Mouse (Mus musculus) yolk sac, embryonic 10.5 days (tissue): Measurements from ENCODE around the gene Agap1.

Experiments used
- DNase-seq: peaks from one replicate; pipeline ENCODE4 v3.0.0-alpha.2; 2017; ENCODE audit warnings: low spot score

The Agap1 gene

GRCm38 (mm10) chr1:89934316-89935260 lies 480.0 kb downstream of the Agap1 start:
- no peak for DNase-seq

DNA sequence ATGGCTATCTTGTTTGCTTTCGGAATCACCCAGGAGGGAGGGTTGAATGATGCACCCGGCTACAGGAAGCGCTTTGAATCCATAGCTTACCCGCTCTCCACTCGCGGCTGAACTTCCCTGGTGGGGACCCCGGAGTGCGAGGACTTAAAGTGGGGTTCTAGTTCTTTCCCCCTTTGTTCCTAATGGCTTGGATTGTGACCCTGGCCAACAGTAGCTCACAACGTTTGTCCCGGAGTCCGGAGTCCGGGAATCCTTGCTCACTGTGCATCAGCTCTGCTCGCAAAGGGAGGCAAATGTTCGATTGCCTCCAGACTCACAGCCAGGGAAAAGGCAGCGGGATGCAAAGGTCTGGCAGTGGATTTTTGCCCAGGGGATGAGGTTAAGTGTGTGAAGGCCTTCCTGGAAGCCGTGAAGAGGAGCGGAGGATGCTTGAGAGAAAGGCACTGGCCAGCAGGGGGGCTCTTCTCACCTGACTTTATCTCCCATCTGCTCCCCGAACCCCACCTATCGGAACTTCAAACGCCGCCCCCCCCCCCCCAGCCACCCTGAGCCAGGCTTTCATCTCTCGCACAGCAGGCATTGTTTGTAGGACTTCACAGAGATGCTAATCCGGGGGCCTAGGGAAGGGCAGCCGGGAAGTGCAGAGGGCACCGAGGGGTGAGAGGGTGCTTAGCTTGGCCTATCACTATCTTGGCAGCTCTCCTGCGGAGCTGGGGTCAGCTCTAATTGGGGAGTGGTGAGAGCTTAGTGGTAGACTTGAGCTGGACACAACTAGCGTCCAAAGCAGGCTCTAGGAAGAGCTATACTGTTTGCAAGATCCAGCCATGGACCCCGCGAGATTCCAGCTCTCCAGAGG lies 481.1 kb downstream of the Agap1 start:
- DNase-seq: no peak

DNA sequence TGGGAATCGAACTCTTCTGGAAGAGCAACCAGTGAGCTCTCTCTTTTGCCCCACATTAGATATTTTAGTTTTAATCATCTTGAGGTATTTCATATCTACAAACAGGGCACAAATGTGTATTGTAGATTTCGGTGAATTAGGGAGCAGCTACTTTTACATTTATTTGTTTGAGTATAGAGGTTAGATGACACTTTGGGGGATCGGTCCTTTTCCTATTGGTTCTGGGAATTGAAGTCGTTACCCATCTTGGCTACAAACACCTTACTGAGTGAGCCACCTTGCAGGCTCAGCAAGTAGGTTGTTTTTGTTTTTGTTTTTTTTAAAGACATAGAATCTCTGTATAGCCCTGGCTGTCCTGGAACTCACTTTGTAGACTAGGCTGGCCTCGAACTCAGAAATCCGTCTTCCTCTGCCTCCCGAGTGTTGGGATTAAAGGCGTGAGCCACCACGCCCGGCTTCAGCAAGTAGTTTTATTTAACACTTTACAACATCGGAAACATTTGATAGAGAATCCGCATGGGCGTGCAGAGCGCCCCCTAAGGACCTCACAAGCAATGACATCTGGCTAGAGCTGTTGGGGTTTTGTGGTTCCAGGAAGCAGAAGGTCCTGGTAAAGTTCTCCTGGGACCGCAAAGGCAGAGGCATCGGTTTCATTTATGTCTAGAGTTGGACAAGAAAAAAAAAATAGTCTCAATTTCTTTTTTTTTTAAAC lies 484.4 kb downstream of the Agap1 start:
- no peak for DNase-seq

- DNase-seq: no peak
Measured at GRCm38 (mm10) chr1:89939596-89939960, 485.0 kb downstream of the Agap1 start.

- peak; percentile 84 for DNase-seq
Measured at GRCm38 (mm10) chr1:89939981-89940726, 485.5 kb downstream of the Agap1 start.

DNA sequence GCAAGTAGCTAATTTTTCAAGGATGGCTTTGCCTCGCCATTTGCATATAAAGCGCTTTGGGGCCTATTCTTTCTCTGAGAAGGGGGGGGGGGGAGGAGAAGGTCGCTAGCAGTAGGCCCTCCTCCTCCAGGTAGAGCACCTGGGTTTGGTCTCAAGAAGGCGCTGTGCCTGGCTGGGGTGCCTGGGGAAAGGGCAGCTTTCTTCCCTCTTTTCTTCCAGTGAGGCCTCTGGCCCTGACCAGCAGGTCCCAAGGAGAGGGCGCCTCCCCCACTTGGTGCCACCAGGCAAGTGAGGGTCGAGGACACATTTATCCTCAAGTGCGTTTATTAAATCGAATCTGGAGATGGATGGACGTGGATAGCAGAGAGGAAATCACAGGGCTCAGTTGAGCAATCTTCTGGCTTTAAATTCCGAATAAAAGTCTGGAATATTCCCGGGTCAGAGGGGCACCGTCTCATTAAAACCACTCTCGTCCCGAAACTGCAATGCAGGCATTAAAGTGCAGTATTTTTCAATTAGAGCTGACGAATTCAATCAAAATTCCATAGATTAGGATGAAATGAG lies 486.4 kb downstream of the Agap1 start:
- DNase-seq: no peak

GRCm38 (mm10) chr1:89941701-89942381 lies 487.2 kb downstream of the Agap1 start:
- peak; percentile 10 for DNase-seq

DNA sequence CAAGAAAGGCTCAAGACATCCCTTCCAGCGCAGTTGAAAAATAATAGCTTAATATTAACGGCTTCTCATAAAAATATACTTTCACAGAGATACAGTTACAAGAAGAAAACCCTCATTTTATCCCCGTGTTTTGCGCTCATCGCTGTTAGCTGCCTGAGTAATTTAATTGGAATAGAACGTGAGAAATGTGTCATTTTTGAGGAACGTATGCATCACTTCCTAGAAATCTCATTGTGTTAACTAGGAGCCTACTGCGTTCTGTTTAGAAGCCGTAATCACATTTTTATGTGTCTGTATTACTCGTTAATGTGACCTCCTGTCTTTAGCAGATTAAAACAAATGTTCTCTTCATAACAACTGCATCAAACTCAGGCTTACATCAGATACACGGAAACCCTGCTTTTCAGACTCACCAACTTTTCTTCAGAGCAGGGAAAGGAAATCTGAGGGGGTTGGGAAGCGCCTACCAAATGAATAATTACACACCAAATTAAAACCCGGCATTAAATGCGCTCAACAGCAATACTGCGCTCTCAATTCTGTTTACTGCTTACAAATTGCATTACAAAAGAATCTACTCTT lies 487.9 kb downstream of the Agap1 start:
- DNase-seq: no peak

DNA sequence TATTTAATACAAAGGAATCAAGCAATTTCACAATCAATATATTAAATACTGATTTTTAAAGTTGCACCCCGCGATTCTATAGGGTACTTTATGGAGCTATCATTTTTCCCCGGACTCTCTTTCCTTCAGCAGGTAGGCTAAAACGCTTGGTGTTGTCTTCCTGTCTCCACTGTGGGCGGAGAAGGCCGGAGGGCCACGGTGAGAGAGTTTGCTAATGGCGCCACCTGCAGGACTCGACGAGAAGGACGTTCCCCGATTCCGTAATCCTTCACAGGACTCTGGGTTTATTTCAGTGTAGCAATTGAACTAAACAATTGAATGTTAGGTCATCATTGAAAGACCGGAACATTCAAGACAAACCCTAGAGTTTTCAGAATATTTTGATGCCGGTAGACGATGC lies 488.6 kb downstream of the Agap1 start:
- DNase-seq: peak; percentile 52
